In genomic region chr19:57362586-57362985, GRCm38 (mm10) we compare ENCODE assay signal across 8 mouse cellular contexts. TPM values are rescaled to one million over a fixed set of nuclear protein-coding genes. Genes with fewer than 3 reads are reported as not detected.
DNase-seq lines count a peak whose midpoint lies in the region; ATAC-seq and TF ChIP-seq lines count a peak whose summit lies in the region.

No protein-coding gene starts in this region.

- H3K4me3 ChIP-seq in heart, embryonic 10.5 days, result peak overlapping the region; percentile 35
- H3K4me3 ChIP-seq in forebrain, postnatal 0 days (ENCODE audit: low read depth, low read length), result peak overlapping the region; percentile 74
- H3K4me3 ChIP-seq in midbrain, embryonic 10.5 days, result peak overlapping the region; percentile 93

- no peaks in the 10 kb centered on the region for H3K9me3 ChIP-seq in heart, embryonic 10.5 days
- H3K9me3 ChIP-seq in forebrain, postnatal 0 days (ENCODE audit: low read length), result no peaks in the 10 kb centered on the region
- H3K9me3 ChIP-seq in midbrain, embryonic 10.5 days (replicated peaks), result no peaks in the 10 kb centered on the region

- 0 out of 2 replicates have a peak overlapping the region, but pooled peaks have one; percentile 18 for H3K27ac ChIP-seq in heart, embryonic 10.5 days
- no peak overlapping the region for H3K27ac ChIP-seq in forebrain, postnatal 0 days (ENCODE audit: low read depth, low read length)
- no peak overlapping the region; the same call in 1 of the 2 replicates for H3K27ac ChIP-seq in midbrain, embryonic 10.5 days (replicated peaks)

- DNase-seq in heart, embryonic 10.5 days (ENCODE audit: low spot score), result no peak
- no peak for DNase-seq in heart, adult 18-20 months
- DNase-seq in adipocyte (ENCODE audit: low spot score), result peak; percentile 22
- no peak for DNase-seq in forebrain, postnatal 0 days
- DNase-seq in midbrain, embryonic 10.5 days (ENCODE audit: low spot score), result no peak
- DNase-seq in urinary bladder, postnatal 10 days (ENCODE audit: low spot score), result no peak
- no peak for DNase-seq in yolk sac, embryonic 10.5 days (ENCODE audit: low spot score)

- TF ChIP-seq CTCF in forebrain, postnatal 0 days (IDR thresholded peaks at IDR 0.05; ENCODE audit: low read depth), result no peak

- H3K9ac ChIP-seq in forebrain, postnatal 0 days, result peak overlapping the region; percentile 10

- H3K4me2 ChIP-seq in forebrain, postnatal 0 days (ENCODE audit: low read depth), result peak overlapping the region; percentile 63

- H3K27me3 ChIP-seq in heart, embryonic 10.5 days (ENCODE audit: insufficient read depth, poor library complexity, severe bottlenecking), result no peaks in the 10 kb centered on the region
- H3K27me3 ChIP-seq in forebrain, postnatal 0 days (ENCODE audit: insufficient read depth, low read length), result no peaks in the 10 kb centered on the region
- no peaks in the 10 kb centered on the region for H3K27me3 ChIP-seq in midbrain, embryonic 10.5 days (ENCODE audit: low read depth, poor library complexity, severe bottlenecking)

- WGBS in heart, embryonic 10.5 days, result 56% methylated on average over 5 of the region's 5 CpGs
- WGBS in forebrain, postnatal 0 days, result 43% methylated on average over 5 of the region's 5 CpGs
- 66% methylated on average over 5 of the region's 5 CpGs for WGBS in midbrain, embryonic 10.5 days

- no peak for ATAC-seq in forebrain, postnatal 0 days
- ATAC-seq in activated CD4-positive, CD25-positive, alpha-beta regulatory T cell, adult 4 months, result no peak

- no peaks in the 10 kb centered on the region for H3K36me3 ChIP-seq in heart, embryonic 10.5 days
- no peaks in the 10 kb centered on the region for H3K36me3 ChIP-seq in forebrain, postnatal 0 days (ENCODE audit: insufficient read depth)
- 0 out of 2 replicates have a peak, but pooled peaks cover 5% of the 10 kb centered on the region for H3K36me3 ChIP-seq in midbrain, embryonic 10.5 days

- peaks cover 75% of the 10 kb centered on the region for H3K4me1 ChIP-seq in heart, embryonic 10.5 days
- peaks cover 42% of the 10 kb centered on the region for H3K4me1 ChIP-seq in forebrain, postnatal 0 days (ENCODE audit: insufficient read depth)
- H3K4me1 ChIP-seq in midbrain, embryonic 10.5 days, result peaks cover 79% of the 10 kb centered on the region

RNA-seq across cellular contexts. Expression of gene Fam160b1, which starts 2.1 kb away (rescaled TPM):
- polyA plus RNA-seq in heart, embryonic 10.5 days (2016; fragmentation: Nextera tagmentation; extraction: Ambion mirVana), result 11.2 and 11.8 TPM in 2 replicates
- 10 to 100 TPM; 10.5 to 11.1 TPM for total RNA-seq in heart, adult 18-20 months (2021)
- 19.7 and 23.0 TPM in 2 replicates for total RNA-seq in forebrain, postnatal 0 days (2014; rRNA removed)
- 9.0 and 10.8 TPM in 2 replicates for polyA plus RNA-seq in forebrain, postnatal 0 days (2015; fragmentation: Nextera tagmentation; extraction: Ambion mirVana)
- 10.2 and 11.0 TPM in 2 replicates for polyA plus RNA-seq in midbrain, embryonic 10.5 days (2016; fragmentation: Nextera tagmentation; extraction: Ambion mirVana)
- polyA plus RNA-seq in activated CD4-positive, CD25-positive, alpha-beta regulatory T cell, adult 4 months (2017; shearing (Covaris generic)), result 1 to 10 TPM; 8.3 to 9.0 TPM

RNA-seq across cellular contexts. Expression of gene Ablim1, which starts 47.9 kb away (rescaled TPM):
- 41.9 and 60.6 TPM in 2 replicates for polyA plus RNA-seq in heart, embryonic 10.5 days (2016; fragmentation: Nextera tagmentation; extraction: Ambion mirVana)
- 100 to 1,000 TPM; 384 to 401 TPM for total RNA-seq in heart, adult 18-20 months (2021)
- 76.9 and 78.5 TPM in 2 replicates for total RNA-seq in forebrain, postnatal 0 days (2014; rRNA removed)
- polyA plus RNA-seq in forebrain, postnatal 0 days (2015; fragmentation: Nextera tagmentation; extraction: Ambion mirVana), result 46.2 and 47.8 TPM in 2 replicates
- 17.8 and 22.2 TPM in 2 replicates for polyA plus RNA-seq in midbrain, embryonic 10.5 days (2016; fragmentation: Nextera tagmentation; extraction: Ambion mirVana)
- 100 to 1,000 TPM; 268 to 273 TPM for polyA plus RNA-seq in activated CD4-positive, CD25-positive, alpha-beta regulatory T cell, adult 4 months (2017; shearing (Covaris generic))

Comparison
In these comparisons a context has a peak if more than half of its experiments do, and no peak if none do; other contexts are left out.
1. H3K4me3 ChIP-seq: peak in every context shown above with its lines; median percentile 93 in midbrain, embryonic 10.5 days; 74 in forebrain, postnatal 0 days; 35 in heart, embryonic 10.5 days.